Mouse (Mus musculus) heart, embryonic 14.5 days (tissue): ENCODE measurements around the gene Ormdl1. TPM values are rescaled to one million over a fixed set of nuclear protein-coding genes. Genes with fewer than 3 reads are reported as not detected.
"Not testable (repeated sequence)": the region's sequence is repeated elsewhere in the genome, so short reads cannot be mapped to it uniquely, and the experiment has no call there.

ENCODE experiments used
- ATAC-seq: fragments of 200-750 bp; cut with Nextera tagmentation; 2 replicates; pipeline ENCODE4 v1.8.0; 2017; ENCODE audit warnings: low read depth, moderate TSS enrichment; ENCODE audit not compliant: insufficient number of reproducible peaks, insufficient read depth, low FRiP score
- H3K27ac ChIP-seq, 2 experiments: fragments of 200-500 bp in 1 of 2; fragments of 300-500 bp in 1 of 2; sonication (generic) in 1 of 2; replicated peaks in 1 of 2; 2 replicates each; pipeline ENCODE4 v1.5.1; 2012 to 2014; ENCODE audit warnings: low read depth in 2 of 2, low read length in 2 of 2, control low read depth in 1 of 2, mild to moderate bottlenecking in 1 of 2, mixed read lengths in 1 of 2; ENCODE audit not compliant: control insufficient read depth in 1 of 2, insufficient read depth in 1 of 2
- H3K27me3 ChIP-seq: fragments of 300-500 bp; sonication (generic); 2 replicates; pipeline ENCODE4 v1.6.1; 2014; ENCODE audit warnings: mild to moderate bottlenecking, low read length, control low read depth; ENCODE audit not compliant: control insufficient read depth, insufficient read depth
- H3K36me3 ChIP-seq: fragments of 300-500 bp; sonication (generic); 2 replicates; pipeline ENCODE4 v1.6.1; 2014; ENCODE audit warnings: mild to moderate bottlenecking, control low read depth, low read length, mixed read lengths; ENCODE audit not compliant: control insufficient read depth, insufficient read depth
- H3K4me1 ChIP-seq, 2 experiments: fragments of 200-500 bp in 1 of 2; fragments of 300-500 bp in 1 of 2; sonication (generic) in 1 of 2; 2 replicates each; pipeline ENCODE4 v1.6.1; 2012 to 2014; ENCODE audit warnings: low read length in 2 of 2, control low read depth in 1 of 2, mixed read lengths in 1 of 2; ENCODE audit not compliant: control insufficient read depth in 2 of 2, insufficient read depth in 2 of 2
- H3K4me2 ChIP-seq: fragments of 300-500 bp; sonication (generic); 2 replicates; pipeline ENCODE4 v1.6.1; 2014; ENCODE audit warnings: mild to moderate bottlenecking, low read length
- H3K4me3 ChIP-seq, 2 experiments: fragments of 200-500 bp in 1 of 2; fragments of 300-500 bp in 1 of 2; sonication (generic) in 1 of 2; 2 replicates each; pipeline ENCODE4 v1.5.1; 2012 to 2014; ENCODE audit warnings: low read length in 2 of 2, mild to moderate bottlenecking in 2 of 2, control low read depth in 1 of 2, low read depth in 1 of 2, moderate library complexity in 1 of 2; ENCODE audit not compliant: control insufficient read depth in 1 of 2, insufficient read depth in 1 of 2
- H3K9ac ChIP-seq: fragments of 300-500 bp; sonication (generic); 2 replicates; pipeline ENCODE4 v1.6.1; 2014; ENCODE audit warnings: mild to moderate bottlenecking, low read length
- H3K9me3 ChIP-seq: fragments of 300-500 bp; sonication (generic); 2 replicates; pipeline ENCODE4 v1.6.1; 2016; ENCODE audit warnings: low read length, control low read depth; ENCODE audit not compliant: control insufficient read depth
- WGBS: fragments of 180-500 bp; shearing (Covaris S2); extraction: QIAGEN DNeasy Blood & Tissue Kit; methylation state at CpG from one replicate; pipeline ENCODE4 v1.1.7; 2014; 5-methylcytosine and 5-hydroxymethylcytosine counted together
- polyA plus RNA-seq: library from polyadenylated mRNA; unstranded; fragments of >200 nt; fragmentation: Nextera tagmentation; extraction: Ambion mirVana; gene quantifications from 2 replicates; pipeline ENCODE4 v1.2.1, GENCODE M21; 2014

Ormdl1 gene
- polyA plus RNA-seq, 1 experiment from 2014 or later: 33.7 TPM

DNA sequence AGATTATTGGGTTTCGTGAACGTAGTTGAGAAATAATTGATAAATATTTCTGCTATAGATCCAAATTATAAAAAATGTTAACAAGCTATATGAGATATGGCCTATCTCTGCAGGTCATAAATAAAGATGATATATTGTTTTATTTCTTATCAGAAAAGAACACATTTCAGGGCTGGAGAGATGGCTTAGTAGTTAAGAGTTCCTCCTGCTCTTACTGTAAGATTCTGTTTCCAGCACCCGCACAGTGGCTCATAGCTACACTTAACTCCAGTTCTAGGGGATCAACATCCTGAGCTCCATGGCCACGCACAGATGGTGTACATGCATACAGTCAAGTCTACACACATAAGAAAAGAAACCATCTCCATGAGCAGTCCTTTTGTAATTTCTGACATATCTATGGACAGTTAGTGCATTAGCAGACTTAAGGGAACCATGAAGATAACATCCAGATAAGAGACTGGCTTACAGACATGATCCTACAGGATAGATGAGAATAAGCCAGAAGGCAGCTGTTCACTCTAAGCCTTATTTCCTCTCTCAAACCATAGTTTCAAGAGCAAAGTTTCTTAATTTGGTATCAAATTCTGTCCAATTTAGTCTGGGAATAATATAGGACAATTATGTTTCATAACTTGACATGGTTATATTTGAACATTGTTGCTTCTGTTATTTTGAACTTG, 24.9 kb downstream of the Ormdl1 start:
- H3K27me3 ChIP-seq: no peaks in the 10 kb centered on the region
- H3K4me1 ChIP-seq: peaks cover 0 to 3% of the 10 kb centered on the region in 2 experiments; a peak in 1 of 4 replicates
- H3K4me3 ChIP-seq: no peak overlapping the region
- ATAC-seq: no peak
- H3K27ac ChIP-seq: no peak overlapping the region
- H3K9ac ChIP-seq: no peak overlapping the region
- H3K36me3 ChIP-seq: peaks cover 65% of the 10 kb centered on the region
- H3K9me3 ChIP-seq: no peaks in the 10 kb centered on the region
- WGBS: 95% methylated on average over 4 of the region's 4 CpGs
- H3K4me2 ChIP-seq: no peak overlapping the region

- no peak for ATAC-seq
- Histone ChIP-seq H3K27me3 (no peaks in the 10 kb centered on the region), H3K36me3 (peaks cover 52% of the 10 kb centered on the region), H3K27ac (no peak overlapping the region), H3K4me3 (no peak overlapping the region), H3K9ac (no peak overlapping the region), H3K9me3 (no peaks in the 10 kb centered on the region), H3K4me1 (no peaks in the 10 kb centered on the region), H3K4me2 (no peak overlapping the region)
- 91% methylated on average over 5 of the region's 5 CpGs for WGBS
These were observed 26.4 kb downstream of the Ormdl1 start for GRCm38 (mm10) chr1:53323254-53323653.

DNA sequence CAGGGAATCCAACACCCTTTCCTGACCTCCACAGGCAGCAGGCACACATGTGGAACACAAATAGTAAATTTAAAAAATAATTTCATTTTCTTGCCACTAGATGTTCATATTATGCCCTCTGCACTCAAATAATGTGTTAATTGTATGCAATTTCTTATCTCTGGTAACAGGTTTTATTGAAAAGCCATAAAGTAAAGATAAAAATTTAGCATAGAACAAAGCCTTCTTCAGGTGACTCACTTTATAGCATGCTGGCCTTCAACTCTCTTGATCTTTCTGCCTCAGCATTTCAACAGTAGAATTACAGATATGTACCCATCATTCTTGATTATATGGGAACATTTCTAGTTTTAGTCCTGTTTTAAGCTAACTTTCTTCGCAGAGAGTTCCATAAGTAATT, 27.4 kb downstream of the Ormdl1 start:
- H3K27ac ChIP-seq: no peak overlapping the region
- WGBS: 92% methylated on average over 1 of the region's 1 CpGs
- H3K27me3 ChIP-seq: no peaks in the 10 kb centered on the region
- no peak for ATAC-seq
- H3K36me3 ChIP-seq: peaks cover 41% of the 10 kb centered on the region
- H3K4me1 ChIP-seq: no peaks in the 10 kb centered on the region
- no peak overlapping the region for H3K4me2 ChIP-seq
- no peaks in the 10 kb centered on the region for H3K9me3 ChIP-seq
- no peak overlapping the region for H3K4me3 ChIP-seq
- H3K9ac ChIP-seq: no peak overlapping the region

DNA sequence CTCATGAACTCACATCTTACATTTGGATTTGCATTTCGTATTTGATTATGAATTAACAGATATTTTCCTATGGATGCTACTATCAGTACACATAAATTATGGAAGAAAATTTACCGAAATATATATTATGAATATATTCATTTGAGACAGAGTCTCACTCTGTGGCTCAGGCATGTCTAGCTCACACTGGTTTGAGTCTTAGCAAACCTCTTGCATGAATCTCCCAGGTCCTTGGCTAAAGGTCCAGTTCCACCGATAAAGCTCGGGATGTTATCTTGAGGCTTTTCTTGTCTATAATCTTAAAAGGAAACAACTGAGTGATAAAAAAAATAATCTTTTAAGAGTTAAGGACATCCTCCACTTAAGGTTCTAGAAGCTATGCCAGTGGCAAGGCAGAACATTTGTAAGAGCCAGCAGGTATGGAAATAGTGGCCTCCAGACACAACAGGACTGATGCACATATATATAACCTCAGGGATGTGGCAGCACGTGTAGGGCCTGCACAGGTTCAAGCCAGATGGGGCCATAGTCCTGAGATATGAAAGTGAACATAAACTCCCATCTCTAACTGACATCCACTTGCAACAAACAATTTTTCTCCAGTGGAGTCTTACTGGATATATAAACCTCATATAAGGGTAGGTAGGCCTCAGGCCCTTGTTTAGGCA, 28.1 kb downstream of the Ormdl1 start:
- 73% methylated on average over 5 of the region's 5 CpGs for WGBS
- H3K9me3 ChIP-seq: no peaks in the 10 kb centered on the region
- no peak for ATAC-seq

GRCm38 (mm10) chr1:53333527-53333926, 36.6 kb downstream of the Ormdl1 start:
- H3K27ac ChIP-seq, ATAC-seq, H3K4me1 ChIP-seq, H3K36me3 ChIP-seq, H3K9ac ChIP-seq, H3K27me3 ChIP-seq, H3K4me3 ChIP-seq, H3K9me3 ChIP-seq, H3K4me2 ChIP-seq: not testable (repeated sequence)
- WGBS: 43% methylated on average over 5 of the region's 5 CpGs

More for the DNA sequence above, 28.1 kb downstream of the Ormdl1 start:
- Histone ChIP-seq H3K9ac (no peak overlapping the region), H3K4me1 (no peaks in the 10 kb centered on the region), H3K4me2 (no peak overlapping the region), H3K36me3 (peaks cover 39% of the 10 kb centered on the region), H3K4me3 (no peak overlapping the region), H3K27me3 (no peaks in the 10 kb centered on the region), H3K27ac (no peak overlapping the region)

DNA sequence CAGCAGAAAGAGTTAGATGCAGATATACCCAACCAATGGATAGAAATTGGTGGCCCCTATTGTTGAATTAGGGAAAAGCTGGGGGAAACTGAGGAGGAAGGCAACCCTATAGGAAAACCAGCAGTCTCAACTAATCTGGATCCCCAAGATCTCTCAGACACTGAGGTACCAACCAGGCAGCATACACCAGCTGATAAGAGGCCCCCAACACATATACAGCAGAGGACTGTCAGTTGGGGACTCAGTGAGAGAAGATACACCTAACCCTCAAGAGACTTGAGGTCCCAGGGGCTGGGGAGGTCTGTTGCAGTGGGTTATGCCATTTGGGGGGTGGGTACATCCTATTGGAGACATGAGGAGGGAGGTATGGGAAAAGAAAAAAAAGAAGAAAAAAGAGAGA, 38.6 kb downstream of the Ormdl1 start:
- no peak for ATAC-seq
- H3K36me3 ChIP-seq: no peaks in the 10 kb centered on the region

GRCm38 (mm10) chr1:53337403-53337802, 40.5 kb downstream of the Ormdl1 start:
- H3K9ac ChIP-seq, ATAC-seq, H3K27me3 ChIP-seq, H3K4me1 ChIP-seq, H3K4me3 ChIP-seq, H3K36me3 ChIP-seq, H3K27ac ChIP-seq, H3K9me3 ChIP-seq, H3K4me2 ChIP-seq: not testable (repeated sequence)
- 61% methylated on average over 2 of the region's 2 CpGs for WGBS

More for the DNA sequence above, 38.6 kb downstream of the Ormdl1 start:
- no peak overlapping the region for H3K4me3 ChIP-seq
- no peaks in the 10 kb centered on the region for H3K4me1 ChIP-seq
- no peaks in the 10 kb centered on the region for H3K27me3 ChIP-seq
- H3K27ac ChIP-seq: no peak overlapping the region
- H3K4me2 ChIP-seq: no peak overlapping the region
- H3K9me3 ChIP-seq: no peaks in the 10 kb centered on the region
- H3K9ac ChIP-seq: no peak overlapping the region
